Mouse (Mus musculus): ENCODE measurements around the gene Ankrd34b.

The Ankrd34b gene

GRCm38 (mm10) chr13:92425758-92426264 is at the start of gene Ankrd34b:
Gene Ankrd34b (plus strand): TSS chr13:92425896.
- DNase-seq (ENCODE audit: low read depth, low spot score), result no peak

- no peak for DNase-seq (ENCODE audit: low read depth, low spot score)
Observed at GRCm38 (mm10) chr13:92387367-92387766, 38.3 kb upstream of the Ankrd34b start.

GRCm38 (mm10) chr13:92393047-92393661 is 32.5 kb upstream of the Ankrd34b start:
- no peak for DNase-seq (ENCODE audit: low read depth, low spot score)

- no peak for DNase-seq (ENCODE audit: low read depth, low spot score)
Observed at GRCm38 (mm10) chr13:92398491-92399384, 27.0 kb upstream of the Ankrd34b start.

GRCm38 (mm10) chr13:92402063-92402462 is 23.6 kb upstream of the Ankrd34b start:
- DNase-seq (ENCODE audit: low read depth, low spot score), result no peak

GRCm38 (mm10) chr13:92403496-92403895 is 22.2 kb upstream of the Ankrd34b start:
- no peak for DNase-seq (ENCODE audit: low read depth, low spot score)

GRCm38 (mm10) chr13:92410486-92410885 is 15.2 kb upstream of the Ankrd34b start:
- DNase-seq (ENCODE audit: low read depth, low spot score), result no peak

- DNase-seq (ENCODE audit: low read depth, low spot score), result no peak
Observed at GRCm38 (mm10) chr13:92419630-92420029, 6.1 kb upstream of the Ankrd34b start.

- DNase-seq (ENCODE audit: low read depth, low spot score), result no peak
Observed at GRCm38 (mm10) chr13:92423711-92424110, 2.0 kb upstream of the Ankrd34b start.

- no peak for DNase-seq (ENCODE audit: low read depth, low spot score)
Observed at GRCm38 (mm10) chr13:92426294-92427051, 777 bp downstream of the Ankrd34b start.

GRCm38 (mm10) chr13:92427351-92427855 is 1.7 kb downstream of the Ankrd34b start:
- no peak for DNase-seq (ENCODE audit: low read depth, low spot score)

GRCm38 (mm10) chr13:92438656-92439055 is 13.0 kb downstream of the Ankrd34b start:
- DNase-seq (ENCODE audit: low read depth, low spot score), result no peak

GRCm38 (mm10) chr13:92440286-92440685 is 14.6 kb downstream of the Ankrd34b start:
- no peak for DNase-seq (ENCODE audit: low read depth, low spot score)

GRCm38 (mm10) chr13:92446872-92447271 is 21.2 kb downstream of the Ankrd34b start:
- no peak for DNase-seq (ENCODE audit: low read depth, low spot score)

- no peak for DNase-seq (ENCODE audit: low read depth, low spot score)
Observed at GRCm38 (mm10) chr13:92464698-92465097, 39.0 kb downstream of the Ankrd34b start.

- DNase-seq (ENCODE audit: low read depth, low spot score), result no peak
Observed at GRCm38 (mm10) chr13:92467891-92468290, 42.2 kb downstream of the Ankrd34b start.

- DNase-seq (ENCODE audit: low read depth, low spot score), result no peak
Observed at GRCm38 (mm10) chr13:92469381-92469780, 43.7 kb downstream of the Ankrd34b start.

GRCm38 (mm10) chr13:92470151-92470550 is 44.5 kb downstream of the Ankrd34b start:
- no peak for DNase-seq (ENCODE audit: low read depth, low spot score)

GRCm38 (mm10) chr13:92483348-92483747 is 57.7 kb downstream of the Ankrd34b start:
- DNase-seq (ENCODE audit: low read depth, low spot score), result peak; percentile 13

GRCm38 (mm10) chr13:92483852-92484463 is 58.3 kb downstream of the Ankrd34b start, which contains the start of gene Fam151b:
Gene Fam151b (minus strand): TSS chr13:92484015.
- DNase-seq (ENCODE audit: low read depth, low spot score), result peak; percentile 86

- DNase-seq (ENCODE audit: low read depth, low spot score), result no peak
Observed at GRCm38 (mm10) chr13:92490817-92491216, 65.1 kb downstream of the Ankrd34b start.

Data from retina, adult 2 months (tissue).